In genomic region chr5:119651135-119651965, GRCm38 (mm10) we compare ENCODE assay signal across 19 mouse cellular contexts. TPM values are rescaled to one million over a fixed set of nuclear protein-coding genes. Genes with fewer than 3 reads are reported as not detected.
DNase-seq lines count a peak whose midpoint lies in the region; ATAC-seq lines count a peak whose summit lies in the region.
"Had no signal": no experiment of that assay in that cellular context is flagged by ENCODE, and none has a peak within 500 bp of the region (broad histone marks: within the 10 kb centered on the region; RNA-seq: fewer than 3 reads in every experiment).

No protein-coding gene starts in this region.

- H3K36me3 ChIP-seq in heart, embryonic 14.5 days (ENCODE audit: control insufficient read depth, insufficient read depth, low read length): no peaks in the 10 kb centered on the region
- no peaks in the 10 kb centered on the region for H3K36me3 ChIP-seq in limb, embryonic 12.5 days
- H3K36me3 ChIP-seq: limb, embryonic 15.5 days; neural tube, embryonic 15.5 days had no signal

- ATAC-seq in heart, embryonic 14.5 days (ENCODE audit: insufficient number of reproducible peaks, insufficient read depth, low FRiP score, low read depth): peak; percentile 89
- ATAC-seq in limb, embryonic 12.5 days (ENCODE audit: insufficient number of reproducible peaks, insufficient read depth, low FRiP score, low TSS enrichment, low read depth): no peak
- ATAC-seq: forebrain, embryonic 16.5 days; hindbrain, postnatal 0 days had no signal

- 8% methylated on average over 13 of the region's 13 CpGs for WGBS in heart, embryonic 14.5 days
- WGBS in limb, embryonic 12.5 days: 6% methylated on average over 12 of the region's 13 CpGs

- no peaks in the 10 kb centered on the region for H3K9me3 ChIP-seq in heart, embryonic 14.5 days (ENCODE audit: control insufficient read depth, low read length)
- H3K9me3 ChIP-seq in limb, embryonic 12.5 days: no peaks in the 10 kb centered on the region
- H3K9me3 ChIP-seq: limb, embryonic 15.5 days; neural tube, embryonic 15.5 days had no signal

- peak; percentile 94 for DNase-seq in heart, adult 11 months
- DNase-seq in heart, postnatal 25 days (ENCODE audit: low spot score): no peak
- DNase-seq in MN1 (ENCODE audit: low spot score): peak; percentile 88
- no peak for DNase-seq in ovary, postnatal 14 days (ENCODE audit: low spot score)
- DNase-seq in urinary bladder, adult 2 months (ENCODE audit: low spot score): no peak
- no peak for DNase-seq in cerebellum, adult 18-20 months
- DNase-seq: cerebellum, postnatal 25 days; kidney, adult 2 months; kidney, postnatal 25 days; thymus, adult 18-20 months had no signal

- H3K9ac ChIP-seq in heart, embryonic 14.5 days (ENCODE audit: low read length): no peak overlapping the region
- peak overlapping the region; percentile 18; the same call in 1 of the 2 replicates for H3K9ac ChIP-seq in limb, embryonic 12.5 days (replicated peaks)
- H3K9ac ChIP-seq: limb, embryonic 15.5 days; neural tube, embryonic 15.5 days had no signal

- H3K27me3 ChIP-seq in heart, embryonic 14.5 days (ENCODE audit: control insufficient read depth, insufficient read depth, low read length): peaks cover 84% of the 10 kb centered on the region
- H3K27me3 ChIP-seq in limb, embryonic 12.5 days: peaks cover 88% of the 10 kb centered on the region

- no peak overlapping the region for H3K27ac ChIP-seq in heart, embryonic 14.5 days (replicated peaks in 1 of 2; ENCODE audit: control insufficient read depth in 1 of 2, insufficient read depth in 1 of 2, low read depth in 2 of 2, low read length in 2 of 2)
- H3K27ac ChIP-seq in limb, embryonic 12.5 days: no peak overlapping the region
- H3K27ac ChIP-seq: hindbrain, postnatal 0 days; limb, embryonic 15.5 days; neural tube, embryonic 15.5 days had no signal

- no peak overlapping the region for H3K4me3 ChIP-seq in heart, embryonic 14.5 days (ENCODE audit: control insufficient read depth in 1 of 2, insufficient read depth in 1 of 2, low read depth in 1 of 2, low read length in 2 of 2)
- no peak overlapping the region for H3K4me3 ChIP-seq in limb, embryonic 12.5 days (replicated peaks)
- H3K4me3 ChIP-seq: erythroblast, embryonic 14.5 days; limb, embryonic 15.5 days; neural tube, embryonic 15.5 days had no signal

- no peak overlapping the region for H3K4me2 ChIP-seq in heart, embryonic 14.5 days (ENCODE audit: low read length)
- H3K4me2 ChIP-seq in limb, embryonic 12.5 days: no peak overlapping the region
- H3K4me2 ChIP-seq: limb, embryonic 15.5 days; midbrain, embryonic 11.5 days; neural tube, embryonic 15.5 days had no signal

- intact Hi-C loops in heart, postnatal 25 days (cut with DNase I): no loop called here

- H3K4me1 ChIP-seq in heart, embryonic 14.5 days (ENCODE audit: control insufficient read depth in 2 of 2, insufficient read depth in 2 of 2, low read length in 2 of 2): peaks cover 5 to 6% of the 10 kb centered on the region in 2 experiments; a peak in 3 of 4 replicates
- H3K4me1 ChIP-seq in limb, embryonic 12.5 days (replicated peaks): peaks cover 9% of the 10 kb centered on the region
- H3K4me1 ChIP-seq: limb, embryonic 15.5 days; neural tube, embryonic 15.5 days had no signal

RNA-seq across cellular contexts. Expression of gene Tbx3, which starts 19.1 kb away (rescaled TPM):
- 10 to 100 TPM in 1 of 2 experiments, 1 to 10 TPM in 1; 9.3 to 13.2 TPM for total RNA-seq in heart, postnatal 25 days (2021)
- polyA plus RNA-seq in heart, embryonic 14.5 days (2014; fragmentation: Nextera tagmentation; extraction: Ambion mirVana): 6.0 and 7.9 TPM in 2 replicates
- polyA plus RNA-seq in limb, embryonic 12.5 days (2016; fragmentation: Nextera tagmentation; extraction: Ambion mirVana): 38.3 and 42.4 TPM in 2 replicates
- 40.4 and 54.3 TPM in 2 replicates for polyA plus RNA-seq in urinary bladder, adult 2 months (2012; rRNA removed)
- total RNA-seq: MEL had no signal
- polyA plus RNA-seq: erythroblast, embryonic 14.5 days had no signal

Comparison
In these comparisons a context has a peak if more than half of its experiments do, and no peak if none do; other contexts are left out.
1. DNase-seq: peak in heart, adult 11 months (single experiment) and MN1 (single experiment); none in heart, postnatal 25 days (single experiment), ovary, postnatal 14 days (single experiment), urinary bladder, adult 2 months (single experiment) and cerebellum, adult 18-20 months (0 of 2).